Mouse (Mus musculus) midbrain, postnatal 0 days (tissue): ENCODE measurements at regions not wholly inside any gene's neighbourhood (a gene's known extent, or its start where the extent isn't known, plus 50 kb on each side); places are given as distances from the start of the nearest gene placed in this dataset.

Experiments used
- ATAC-seq: fragments of 200-750 bp; cut with Nextera tagmentation; 2 replicates; pipeline ENCODE4 v1.8.0; 2017; ENCODE audit warnings: moderate number of reproducible peaks, mild to moderate bottlenecking, moderate TSS enrichment, moderate library complexity; ENCODE audit not compliant: low FRiP score
- DNase-seq: peaks from one replicate; pipeline ENCODE4 v3.0.0-alpha.2; 2015; ENCODE audit warnings: low spot score
- H3K27ac ChIP-seq: fragments of 300-500 bp; sonication (generic); 2 replicates; pipeline ENCODE4 v1.5.1; 2014; ENCODE audit warnings: low read depth, mild to moderate bottlenecking, low read length, mixed read lengths
- H3K27me3 ChIP-seq: fragments of 300-500 bp; sonication (generic); 2 replicates; pipeline ENCODE4 v1.6.1; 2014; ENCODE audit warnings: low read length, control low read depth, mixed read lengths; ENCODE audit not compliant: insufficient read depth
- H3K36me3 ChIP-seq: fragments of 300-500 bp; sonication (generic); 2 replicates; pipeline ENCODE4 v1.6.1; 2014; ENCODE audit warnings: low read length, control low read depth, mixed read lengths; ENCODE audit not compliant: insufficient read depth
- H3K4me1 ChIP-seq: fragments of 300-500 bp; sonication (generic); 2 replicates; pipeline ENCODE4 v1.6.1; 2014; ENCODE audit warnings: mild to moderate bottlenecking, control low read depth, antibody characterized with exemption, low read length, mixed read lengths; ENCODE audit not compliant: insufficient read depth
- H3K4me2 ChIP-seq: fragments of 300-500 bp; sonication (generic); 2 replicates; pipeline ENCODE4 v1.6.1; 2014; ENCODE audit warnings: low read depth, mild to moderate bottlenecking, low read length, mixed read lengths; ENCODE audit not compliant: poor library complexity, severe bottlenecking
- H3K4me3 ChIP-seq: fragments of 300-500 bp; sonication (generic); 2 replicates; pipeline ENCODE4 v1.5.1; 2014; ENCODE audit warnings: low read depth, mild to moderate bottlenecking, low read length, moderate library complexity
- H3K9ac ChIP-seq: fragments of 300-500 bp; sonication (generic); replicated peaks from 2 replicates; pipeline ENCODE4 v1.6.1; 2014; ENCODE audit warnings: mild to moderate bottlenecking, low read length, moderate library complexity, mixed read lengths; ENCODE audit not compliant: poor library complexity, severe bottlenecking
- H3K9me3 ChIP-seq: fragments of 300-500 bp; sonication (generic); 2 replicates; pipeline ENCODE4 v1.6.1; 2016; ENCODE audit warnings: low read length, control low read depth
- CTCF ChIP-seq: IDR thresholded peaks from 2 replicates; pipeline ENCODE4 v1.5.1; 2016; ENCODE audit warnings: antibody characterized with exemption, mild to moderate bottlenecking
- WGBS: fragments of 180-500 bp; shearing (Covaris S2); extraction: QIAGEN DNeasy Blood & Tissue Kit; methylation state at CpG from one replicate; pipeline ENCODE4 v1.1.7; 2014; 5-methylcytosine and 5-hydroxymethylcytosine counted together

- Histone ChIP-seq H3K36me3 (no peaks in the 10 kb centered on the region), H3K4me3 (no peak overlapping the region), H3K4me1 (no peaks in the 10 kb centered on the region), H3K9me3 (no peaks in the 10 kb centered on the region), H3K27ac (no peak overlapping the region), H3K27me3 (no peaks in the 10 kb centered on the region), H3K9ac (no peak overlapping the region), H3K4me2 (no peak overlapping the region)
- TF ChIP-seq CTCF: no peak
- ATAC-seq: no peak
- WGBS: 70% methylated on average over 1 of the region's 1 CpGs
- DNase-seq: no peak
Measured at GRCm38 (mm10) chr1:3813071-3813470, 994.6 kb upstream of the Gm37988 start.

- Histone ChIP-seq H3K9me3 (no peaks in the 10 kb centered on the region), H3K4me2 (no peak overlapping the region), H3K27me3 (no peaks in the 10 kb centered on the region), H3K4me1 (no peaks in the 10 kb centered on the region), H3K27ac (no peak overlapping the region), H3K36me3 (no peaks in the 10 kb centered on the region), H3K4me3 (no peak overlapping the region), H3K9ac (no peak overlapping the region)
- DNase-seq (peak; percentile 12), ATAC-seq (0 out of 2 replicates have a peak, but pooled peaks have one; percentile 34)
- 22% methylated on average over 3 of the region's 3 CpGs for WGBS
- no peak for TF ChIP-seq CTCF
Measured at GRCm38 (mm10) chr1:3842021-3842420, 965.7 kb upstream of the Gm37988 start.
